Mouse (Mus musculus): ENCODE results near the gene Tpd52l2. TPM values are rescaled to one million over a fixed set of nuclear protein-coding genes. Genes with fewer than 3 reads are reported as not detected.

Tpd52l2 gene
- polyA plus RNA-seq, 1 experiment, result 17.5 TPM

DNA sequence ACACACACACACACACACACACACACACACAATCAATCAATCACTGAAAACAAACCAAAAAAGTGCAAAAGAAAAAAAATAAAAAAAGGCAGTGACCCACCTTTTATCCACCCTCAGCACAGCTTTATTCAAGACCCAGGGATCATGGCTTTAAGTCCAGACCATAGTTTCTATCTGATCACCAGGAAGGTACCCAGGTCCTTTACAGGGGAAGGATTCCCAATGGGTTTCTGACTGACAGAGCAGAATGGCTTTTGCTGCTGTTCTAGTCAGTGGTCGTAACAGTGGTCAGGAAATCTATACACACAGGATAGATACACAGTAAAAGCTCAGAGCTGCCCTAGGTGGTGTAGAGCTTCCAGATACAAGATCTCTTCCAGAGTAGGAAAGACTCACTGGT lies 11.2 kb upstream of the Tpd52l2 start:
- Histone ChIP-seq H3K4me3 (ENCODE audit: extremely low read depth, insufficient read depth, insufficient read length) (no peak overlapping the region), H3K27me3 (ENCODE audit: control insufficient read depth, insufficient read depth, low read length) (no peaks in the 10 kb centered on the region), H3K27ac (ENCODE audit: insufficient read depth, low read length) (no peak overlapping the region), H3K4me1 (ENCODE audit: control insufficient read depth, insufficient read depth, insufficient read length) (peaks cover 14% of the 10 kb centered on the region), H3K36me3 (ENCODE audit: control insufficient read depth, insufficient read depth, low read length) (no peaks in the 10 kb centered on the region)
- 45% methylated on average over 1 of the region's 1 CpGs for WGBS
- TF ChIP-seq POLR2A (IDR thresholded peaks at IDR 0.05; ENCODE audit: low read depth, low read length) (no peak), CTCF (IDR thresholded peaks at IDR 0.05; ENCODE audit: extremely low read depth, insufficient read depth, insufficient read length, insufficient replicate concordance) (no peak)
- DNase-seq (ENCODE audit: low read depth in 1 of 2, low spot score in 2 of 2), result no peak

DNA sequence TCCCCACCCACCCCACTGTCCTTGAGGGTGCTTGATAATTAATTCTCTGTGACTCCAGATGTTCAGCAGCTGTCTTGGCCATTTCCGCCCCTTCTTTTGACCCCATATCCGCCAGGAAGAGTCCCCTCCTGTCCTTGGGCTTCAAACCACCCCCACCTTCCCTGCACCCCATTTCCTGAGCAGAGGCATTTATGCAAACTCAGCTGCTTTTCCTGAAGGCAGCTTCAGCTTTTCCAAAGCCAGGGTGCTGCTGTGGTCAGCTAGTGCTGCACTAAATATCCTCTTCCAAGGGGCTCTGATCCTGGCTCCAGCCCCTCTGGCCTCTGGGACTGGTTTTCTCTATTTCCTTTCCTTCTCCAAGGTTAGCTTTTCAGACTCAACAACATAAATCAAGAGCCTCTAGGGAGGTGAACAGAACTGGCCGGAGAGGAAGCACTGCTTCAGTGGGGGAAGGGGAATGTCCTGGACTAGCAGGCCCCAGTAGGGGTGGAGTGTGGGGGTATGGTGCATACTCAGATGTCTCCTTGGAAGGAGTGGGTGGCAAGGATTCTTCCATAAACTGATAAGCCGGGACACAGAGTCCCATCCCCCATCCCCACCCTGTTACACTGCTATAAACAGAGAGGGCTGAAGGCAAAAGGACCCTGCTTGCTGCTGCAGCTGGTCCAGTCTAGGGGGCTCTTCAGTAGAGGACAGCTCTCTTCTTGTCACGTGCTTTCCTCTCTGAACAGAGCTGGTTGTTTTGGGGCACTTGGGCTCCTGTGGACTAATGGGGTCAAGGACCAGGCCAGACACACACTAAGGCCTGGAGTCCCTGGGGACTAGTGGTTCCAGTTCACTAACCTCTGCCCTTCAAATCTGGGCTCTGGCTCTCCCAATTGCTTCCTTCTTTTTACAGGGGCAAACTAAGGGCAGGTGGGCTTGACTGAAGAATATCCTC lies 9.3 kb upstream of the Tpd52l2 start:
- TF ChIP-seq CTCF (IDR thresholded peaks at IDR 0.05; ENCODE audit: extremely low read depth, insufficient read depth, insufficient read length, insufficient replicate concordance) (no peak), POLR2A (IDR thresholded peaks at IDR 0.05; ENCODE audit: low read depth, low read length) (no peak)
- H3K27ac ChIP-seq (ENCODE audit: insufficient read depth, low read length), result peak overlapping the region; percentile 62
- H3K36me3 ChIP-seq (ENCODE audit: control insufficient read depth, insufficient read depth, low read length), result no peaks in the 10 kb centered on the region
- peaks cover 16% of the 10 kb centered on the region for H3K4me1 ChIP-seq (ENCODE audit: control insufficient read depth, insufficient read depth, insufficient read length)
- no peaks in the 10 kb centered on the region for H3K27me3 ChIP-seq (ENCODE audit: control insufficient read depth, insufficient read depth, low read length)
- no peak overlapping the region for H3K4me3 ChIP-seq (ENCODE audit: extremely low read depth, insufficient read depth, insufficient read length)
- 45% methylated on average over 5 of the region's 5 CpGs for WGBS
- no peak for DNase-seq (ENCODE audit: low read depth in 1 of 2, low spot score in 2 of 2)

DNA sequence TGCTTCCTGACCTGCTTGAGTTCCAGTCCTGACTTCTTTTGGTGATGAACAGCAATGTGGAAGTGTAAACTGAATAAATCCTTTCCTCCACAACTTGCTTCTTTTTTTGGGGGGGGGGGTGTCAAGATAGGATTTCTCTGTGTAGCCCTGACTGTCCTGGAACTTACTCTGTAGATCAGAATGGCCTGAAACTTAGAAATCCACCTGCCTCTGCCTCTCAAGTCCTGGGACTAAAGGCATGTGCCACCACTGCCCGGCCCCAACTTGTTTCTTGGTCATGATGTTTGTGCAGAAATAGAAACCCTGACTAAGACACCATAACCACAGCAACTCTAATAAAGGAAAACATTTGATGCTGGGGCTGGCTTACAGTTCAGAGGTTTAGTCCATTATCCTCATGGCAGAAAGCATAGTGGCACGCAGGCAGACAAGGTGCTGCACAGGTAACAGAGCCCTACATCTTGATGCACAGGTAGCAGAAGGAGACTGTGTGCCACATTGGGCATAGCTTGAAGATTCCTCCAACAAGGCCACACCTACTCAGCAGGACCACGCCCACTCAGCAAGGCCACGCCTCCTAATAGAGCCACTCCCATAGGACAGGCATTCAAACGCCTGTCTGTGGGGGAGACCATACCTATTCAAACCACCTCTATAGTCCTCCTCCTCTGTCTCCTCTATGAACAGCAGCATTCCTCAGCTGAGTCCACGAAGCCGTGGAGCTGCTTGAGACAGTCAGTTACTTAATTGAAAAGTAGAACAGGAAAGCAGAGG lies 5.3 kb upstream of the Tpd52l2 start:
- TF ChIP-seq POLR2A (IDR thresholded peaks at IDR 0.05; ENCODE audit: low read depth, low read length) (no peak), CTCF (IDR thresholded peaks at IDR 0.05; ENCODE audit: extremely low read depth, insufficient read depth, insufficient read length, insufficient replicate concordance) (no peak)
- Histone ChIP-seq H3K27me3 (ENCODE audit: control insufficient read depth, insufficient read depth, low read length) (no peaks in the 10 kb centered on the region), H3K36me3 (ENCODE audit: control insufficient read depth, insufficient read depth, low read length) (no peaks in the 10 kb centered on the region), H3K27ac (ENCODE audit: insufficient read depth, low read length) (peak overlapping the region; percentile 48; the same call in 1 of the 2 replicates), H3K4me3 (ENCODE audit: extremely low read depth, insufficient read depth, insufficient read length) (peak overlapping the region; percentile 2; the same call in 1 of the 2 replicates), H3K4me1 (ENCODE audit: control insufficient read depth, insufficient read depth, insufficient read length) (peaks cover 19% of the 10 kb centered on the region)
- WGBS, result 23% methylated on average over 7 of the region's 7 CpGs
- peak; percentile 47 to 69 for DNase-seq (ENCODE audit: low read depth in 1 of 2, low spot score in 2 of 2)

DNA sequence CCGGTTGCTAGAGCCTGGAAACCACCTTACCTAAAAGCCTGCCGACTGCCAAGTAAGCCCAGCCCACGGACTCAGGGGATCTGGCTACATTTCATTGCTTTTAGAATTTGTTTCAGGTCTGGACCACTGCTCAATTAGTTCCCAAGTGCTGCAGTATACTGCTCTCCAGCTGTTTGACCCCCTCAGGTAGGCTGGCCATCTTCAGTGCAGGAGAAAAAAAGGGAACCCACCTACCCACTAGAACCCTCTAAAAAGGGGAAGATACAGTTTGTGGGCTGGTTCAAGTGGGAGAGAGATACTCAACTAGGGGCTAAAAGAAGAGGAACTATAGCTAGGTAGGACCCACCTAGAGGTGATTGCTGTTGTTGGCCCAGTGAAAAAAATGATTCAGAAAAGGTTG lies 4.7 kb upstream of the Tpd52l2 start:
- Histone ChIP-seq H3K36me3 (ENCODE audit: control insufficient read depth, insufficient read depth, low read length) (no peaks in the 10 kb centered on the region), H3K27me3 (ENCODE audit: control insufficient read depth, insufficient read depth, low read length) (no peaks in the 10 kb centered on the region), H3K27ac (ENCODE audit: insufficient read depth, low read length) (peak overlapping the region; percentile 48; the same call in 1 of the 2 replicates), H3K4me1 (ENCODE audit: control insufficient read depth, insufficient read depth, insufficient read length) (peaks cover 19% of the 10 kb centered on the region), H3K4me3 (ENCODE audit: extremely low read depth, insufficient read depth, insufficient read length) (peak overlapping the region; percentile 2; the same call in 1 of the 2 replicates)
- peak in 1 of 2 experiments; percentile 40 for DNase-seq (ENCODE audit: low read depth in 1 of 2, low spot score in 2 of 2)
- TF ChIP-seq CTCF (IDR thresholded peaks at IDR 0.05; ENCODE audit: extremely low read depth, insufficient read depth, insufficient read length, insufficient replicate concordance), result no peak
- TF ChIP-seq POLR2A (IDR thresholded peaks at IDR 0.05; ENCODE audit: low read depth, low read length), result no peak
- 6% methylated on average over 3 of the region's 3 CpGs for WGBS

DNA sequence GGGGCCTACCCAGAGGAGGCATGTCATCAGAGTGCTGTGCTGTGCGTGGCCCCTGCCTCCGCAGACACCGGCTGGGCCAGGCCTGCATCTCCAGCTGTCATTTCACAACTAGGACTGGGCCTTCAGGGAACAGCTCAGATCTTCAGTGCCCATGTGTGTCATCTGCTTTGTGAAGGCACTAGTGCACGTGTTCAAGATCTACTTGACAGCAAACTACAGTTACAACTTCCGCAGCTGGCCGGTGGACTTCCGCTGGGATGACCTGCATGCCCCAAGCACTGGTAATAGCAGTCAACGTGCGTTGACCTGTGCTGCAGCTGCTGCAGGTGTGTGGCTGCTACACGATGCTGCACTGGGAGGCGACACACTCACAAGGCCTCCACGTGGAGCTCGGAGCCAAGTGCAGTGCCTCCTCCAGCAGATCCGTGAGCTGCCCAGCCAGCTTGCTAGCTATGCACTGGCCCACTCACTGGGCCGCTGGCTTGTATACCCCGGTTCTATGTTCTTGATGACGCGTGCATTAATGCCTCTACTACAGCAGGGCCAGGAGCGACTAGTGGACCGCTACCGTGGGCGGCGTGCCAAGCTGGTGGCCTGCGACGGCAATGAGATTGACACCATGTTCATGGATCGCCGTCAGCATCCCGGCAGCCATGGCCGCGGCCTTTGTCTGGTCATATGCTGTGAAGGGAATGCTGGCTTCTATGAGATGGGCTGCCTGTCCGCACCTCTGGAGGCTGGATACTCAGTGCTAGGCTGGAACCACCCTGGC lies 3.6 kb upstream of the Tpd52l2 start, which contains the start of gene Abhd16b:
TSS of gene Abhd16b (plus strand) at position 51 of the 772 bp plus-strand sequence.
- no peak for TF ChIP-seq POLR2A (IDR thresholded peaks at IDR 0.05; ENCODE audit: low read depth, low read length)
- TF ChIP-seq CTCF (IDR thresholded peaks at IDR 0.05; ENCODE audit: extremely low read depth, insufficient read depth, insufficient read length, insufficient replicate concordance), result no peak
- no peak for DNase-seq (ENCODE audit: low read depth in 1 of 2, low spot score in 2 of 2)
- H3K4me3 ChIP-seq (ENCODE audit: extremely low read depth, insufficient read depth, insufficient read length), result peak within 1 kb of the TSS; percentile 2; the same call in 1 of the 2 replicates
- no peaks in the 10 kb centered on the region for H3K36me3 ChIP-seq (ENCODE audit: control insufficient read depth, insufficient read depth, low read length)
- peak within 1 kb of the TSS; percentile 48; the same call in 1 of the 2 replicates for H3K27ac ChIP-seq (ENCODE audit: insufficient read depth, low read length)
- peaks cover 17% of the 10 kb centered on the region for H3K4me1 ChIP-seq (ENCODE audit: control insufficient read depth, insufficient read depth, insufficient read length)
- 93% methylated on average over 31 of the region's 31 CpGs for WGBS
- no peaks in the 10 kb centered on the region for H3K27me3 ChIP-seq (ENCODE audit: control insufficient read depth, insufficient read depth, low read length)
